Mouse (Mus musculus) ES-Bruce4 (cell line): ENCODE data around the gene Ugt1a2.

Experiments
- CTCF ChIP-seq: IDR thresholded peaks from one replicate; pipeline ENCODE4 v1.8.1; 2011; ENCODE audit warnings: low read depth, low read length
- EP300 ChIP-seq: IDR thresholded peaks from 2 replicates; pipeline ENCODE4 v1.6.1; 2011; ENCODE audit warnings: low read depth, low read length; ENCODE audit not compliant: insufficient read depth

DNA sequence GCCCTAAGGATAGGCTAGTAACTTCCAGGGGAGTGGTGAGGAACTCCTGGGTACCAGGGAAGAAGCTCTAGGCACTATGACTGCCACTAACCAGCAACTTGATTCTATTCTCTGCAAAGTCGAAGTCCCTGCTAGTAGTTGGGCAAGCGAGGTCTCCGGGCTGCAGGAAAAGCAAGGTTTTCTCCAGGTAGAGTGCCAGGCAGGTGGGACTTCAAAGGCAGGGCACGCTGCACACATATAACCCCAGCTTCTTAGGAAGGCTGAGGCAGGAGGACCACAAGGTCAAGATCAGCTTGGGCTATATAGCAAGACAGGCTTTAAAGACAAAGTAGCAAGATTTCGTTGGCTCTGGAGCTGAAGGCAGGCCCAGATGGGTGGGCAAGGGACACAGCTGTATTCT is 63.4 kb downstream of the Ugt1a2 start:
- TF ChIP-seq CTCF (no peak), EP300 (no peak)
